Mouse (Mus musculus): Measurements from ENCODE around the gene Calr4.

DNA sequence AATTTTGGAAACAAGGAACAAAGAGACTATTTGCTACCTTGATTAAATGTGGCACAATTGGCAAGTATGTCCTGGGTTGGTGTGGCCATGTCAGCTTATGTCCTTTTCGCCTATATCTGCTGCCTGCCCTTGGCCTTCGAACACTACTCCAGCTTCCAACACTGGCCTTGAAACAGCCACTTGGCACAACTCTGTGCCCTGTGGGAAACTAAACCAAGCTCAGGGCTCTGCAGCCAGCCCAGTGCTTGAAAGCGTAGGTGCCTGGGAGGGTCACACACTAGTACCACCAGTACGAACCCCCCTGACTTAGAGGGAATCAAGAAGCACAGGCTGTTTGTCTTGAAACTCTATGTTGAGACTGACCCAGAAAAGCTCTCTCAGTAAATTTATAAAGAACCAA is 35.2 kb upstream of the Calr4 start:
- TF ChIP-seq CTCF (IDR thresholded peaks at IDR 0.05; ENCODE audit: low read depth, low read length) = no peak
- TF ChIP-seq POLR2A (IDR thresholded peaks at IDR 0.05; ENCODE audit: extremely low read depth, insufficient read depth, low read length) = no peak
